Mouse (Mus musculus): ENCODE results near the gene Clec4n.
A peak's percentile ranks its signal among the peaks of the same experiment; 100 is the strongest.
"Not testable (repeated sequence)": the region's sequence is repeated elsewhere in the genome, so short reads cannot be mapped to it uniquely, and the experiment has no call there.

Clec4n gene

DNA sequence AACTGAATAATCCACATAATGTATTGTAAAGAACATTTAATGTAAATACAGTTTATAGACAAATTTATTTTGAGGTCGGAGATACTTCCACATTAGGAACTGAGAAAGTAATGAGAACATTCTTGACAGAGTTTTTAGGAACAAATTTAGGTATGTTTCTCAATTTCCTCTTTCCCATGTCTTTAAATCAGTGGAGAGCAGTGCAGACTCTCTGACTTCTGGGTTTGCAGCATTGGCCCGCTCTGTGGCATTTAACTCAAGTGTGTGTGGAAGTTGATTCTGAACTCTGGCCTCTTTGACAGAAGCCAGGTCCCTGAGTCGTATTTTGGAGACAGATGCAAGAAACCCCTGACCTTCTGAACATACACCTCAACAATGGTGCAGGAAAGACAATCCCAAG is at the start of gene Clec4n:
TSS of gene Clec4n (plus strand) at position 200 of the 400 bp plus-strand sequence.
- DNase-seq: no peak

DNA sequence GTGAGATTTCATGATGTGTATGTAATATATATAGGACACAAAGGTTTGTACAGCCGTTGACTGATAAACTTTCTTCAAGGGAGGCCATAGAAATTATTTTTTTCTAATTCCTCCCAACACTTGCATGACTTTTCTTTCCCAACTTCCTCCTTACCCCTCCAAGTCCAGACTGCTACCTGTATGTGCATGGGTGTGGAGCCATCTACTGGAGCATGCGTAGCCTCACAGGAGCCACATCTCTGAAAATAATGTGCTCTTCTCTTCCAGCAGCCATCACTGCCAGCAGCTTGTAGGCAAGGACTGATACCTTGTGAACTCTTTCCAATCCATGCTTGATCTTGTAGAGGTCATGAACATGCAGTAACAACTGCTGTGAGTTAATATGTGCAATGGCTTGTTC is 44.8 kb upstream of the Clec4n start:
- DNase-seq: peak; percentile 9

- DNase-seq: no peak
Measured at GRCm38 (mm10) chr6:123207187-123208076, 22.2 kb upstream of the Clec4n start.

- not testable (repeated sequence) for DNase-seq
Measured at GRCm38 (mm10) chr6:123208077-123208439, 21.6 kb upstream of the Clec4n start.

- DNase-seq: no peak
Measured at GRCm38 (mm10) chr6:123211726-123212125, 17.9 kb upstream of the Clec4n start.

DNA sequence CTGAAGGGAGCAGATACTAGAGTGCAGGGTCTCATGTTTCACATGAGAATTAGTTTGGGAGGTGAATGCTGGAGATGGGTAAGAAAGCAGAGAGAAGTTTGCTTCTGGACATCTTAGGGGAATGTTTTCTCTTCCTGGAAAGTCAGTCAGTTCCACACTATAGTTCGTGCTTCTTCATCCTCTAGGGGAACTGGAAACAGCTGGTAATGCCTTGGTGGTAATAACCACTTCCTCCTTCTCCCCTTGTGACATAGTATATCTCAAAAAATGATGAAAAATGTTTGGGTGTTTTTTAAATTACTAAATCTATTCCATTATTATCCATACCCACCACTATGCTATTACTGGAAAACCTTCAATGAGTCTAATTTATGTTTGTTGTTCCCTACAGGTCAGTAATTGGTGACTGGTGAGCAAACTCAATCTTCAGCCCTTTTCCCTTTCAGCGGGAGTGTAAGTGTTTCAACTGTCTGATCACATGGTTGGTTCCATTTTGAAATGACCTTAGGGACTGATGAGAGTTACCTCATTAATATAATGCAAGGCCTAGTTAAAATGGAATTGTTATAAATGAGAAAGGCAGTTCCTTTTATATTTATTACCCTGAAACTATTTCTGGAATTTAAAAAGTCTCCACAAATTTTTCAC is 2.0 kb upstream of the Clec4n start:
- DNase-seq: no peak

- no peak for DNase-seq
Measured at GRCm38 (mm10) chr6:123231149-123231548, 1.5 kb downstream of the Clec4n start.

DNA sequence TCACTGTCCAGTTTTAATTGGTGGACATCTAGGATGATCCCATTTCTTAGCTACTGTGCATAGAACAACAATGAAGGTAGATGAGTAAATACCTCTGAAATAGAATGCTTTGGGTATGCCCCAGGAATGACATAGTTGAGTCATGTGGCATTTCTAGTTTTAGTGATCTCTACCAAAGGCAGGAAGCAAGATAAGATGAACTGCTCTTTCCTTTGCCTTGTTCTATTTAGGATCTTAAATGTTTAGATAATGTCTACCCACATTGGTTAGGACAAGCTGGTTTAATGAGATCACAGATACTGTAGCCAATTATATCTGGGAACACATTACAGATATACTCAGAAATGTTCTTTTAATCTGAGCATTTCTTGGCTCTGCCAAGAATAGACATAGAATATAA is 7.9 kb downstream of the Clec4n start:
- DNase-seq: no peak

DNA sequence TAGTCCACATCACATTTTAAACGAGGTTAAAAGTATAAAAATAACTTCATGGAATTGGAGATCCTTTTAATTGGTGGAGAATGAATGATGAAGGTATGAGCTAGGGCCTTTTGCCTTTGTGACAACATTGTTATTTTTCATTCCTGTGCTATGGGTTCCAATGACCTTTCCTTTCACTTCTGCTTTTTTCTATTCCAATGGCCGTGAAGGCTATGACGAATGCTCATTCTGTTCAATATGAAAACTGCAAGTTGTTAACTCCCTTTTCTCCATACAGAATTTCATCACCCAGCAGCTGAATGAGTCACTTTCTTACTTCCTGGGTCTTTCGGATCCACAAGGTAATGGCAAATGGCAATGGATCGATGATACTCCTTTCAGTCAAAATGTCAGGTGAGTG is 14.6 kb downstream of the Clec4n start:
- DNase-seq: no peak

DNA sequence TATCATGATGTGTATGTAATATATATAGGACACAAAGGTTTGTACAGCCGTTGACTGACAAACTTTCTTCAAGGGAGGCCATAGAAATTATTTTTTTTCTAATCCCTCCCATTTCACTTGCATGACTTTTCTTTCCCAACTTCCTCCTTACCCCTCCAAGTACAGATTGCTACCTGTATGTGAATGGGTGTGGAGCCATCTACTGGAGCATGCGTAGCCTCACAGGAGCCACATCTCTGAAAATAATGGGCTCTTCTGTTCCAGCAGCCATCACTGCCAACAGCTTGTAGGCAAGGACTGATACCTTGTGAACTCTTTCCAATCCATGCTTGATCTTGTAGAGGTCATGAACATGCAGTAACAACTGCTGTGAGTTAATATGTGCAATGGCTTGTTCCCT is 19.2 kb downstream of the Clec4n start:
- DNase-seq: not testable (repeated sequence)

DNA sequence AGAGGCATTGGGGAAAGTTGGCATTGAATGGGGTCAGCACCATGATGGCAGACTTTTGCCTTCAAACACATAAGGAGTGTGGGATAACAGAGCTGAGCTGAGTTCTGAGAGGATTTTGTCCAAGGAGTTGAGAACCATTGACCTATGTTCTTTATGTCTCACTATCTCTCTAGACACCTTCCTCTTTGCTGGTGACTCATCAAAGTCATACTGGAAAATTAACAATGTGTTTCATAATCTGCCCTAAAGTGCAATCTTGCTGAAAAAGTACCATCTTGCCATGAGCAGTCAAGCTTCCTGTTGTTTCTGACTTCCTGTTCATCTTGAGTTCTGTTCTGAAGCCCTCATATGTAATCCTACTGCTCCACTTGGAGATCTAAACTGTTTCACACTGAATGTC is 23.1 kb downstream of the Clec4n start:
- no peak for DNase-seq

DNA sequence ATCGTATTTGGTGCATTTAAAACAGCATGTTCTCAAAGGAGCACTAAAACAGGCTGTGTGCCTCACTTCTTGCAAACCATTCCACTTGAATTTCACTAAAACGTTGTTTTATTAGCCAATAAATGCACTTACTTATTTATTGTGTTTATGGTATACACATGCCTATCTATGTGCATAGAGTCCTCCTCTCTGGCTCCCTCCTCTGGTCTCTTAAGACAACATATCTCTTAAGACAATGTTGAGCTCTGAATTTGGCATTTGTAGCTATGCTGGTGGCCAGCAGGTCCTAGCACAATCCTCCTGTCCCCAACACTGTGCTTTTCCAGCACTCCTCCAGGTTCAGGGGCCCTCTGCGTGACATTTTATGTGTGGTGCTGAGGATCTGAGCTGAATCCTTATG is 29.3 kb downstream of the Clec4n start:
- no peak for DNase-seq

GRCm38 (mm10) chr6:123259889-123260603 is 30.4 kb downstream of the Clec4n start:
- DNase-seq: no peak

DNA sequence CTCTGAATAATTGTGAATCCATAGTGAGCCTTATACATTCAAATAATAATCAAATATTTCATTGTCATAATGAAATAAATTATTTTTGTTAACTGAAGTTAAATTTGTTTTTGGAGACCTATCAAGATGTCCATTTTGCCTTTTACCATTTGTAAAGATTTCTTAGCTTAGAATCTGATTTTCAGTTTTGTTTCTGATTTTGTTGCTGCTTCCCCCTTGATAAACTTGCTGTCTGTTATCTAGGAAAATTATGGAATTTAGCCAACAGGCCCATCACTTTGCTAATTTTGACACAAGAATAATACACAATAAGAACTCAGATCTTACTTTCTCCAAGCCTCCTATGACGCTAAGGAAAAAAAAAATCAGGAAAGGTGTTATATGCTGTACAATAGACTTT is 31.2 kb downstream of the Clec4n start:
- DNase-seq: no peak

DNA sequence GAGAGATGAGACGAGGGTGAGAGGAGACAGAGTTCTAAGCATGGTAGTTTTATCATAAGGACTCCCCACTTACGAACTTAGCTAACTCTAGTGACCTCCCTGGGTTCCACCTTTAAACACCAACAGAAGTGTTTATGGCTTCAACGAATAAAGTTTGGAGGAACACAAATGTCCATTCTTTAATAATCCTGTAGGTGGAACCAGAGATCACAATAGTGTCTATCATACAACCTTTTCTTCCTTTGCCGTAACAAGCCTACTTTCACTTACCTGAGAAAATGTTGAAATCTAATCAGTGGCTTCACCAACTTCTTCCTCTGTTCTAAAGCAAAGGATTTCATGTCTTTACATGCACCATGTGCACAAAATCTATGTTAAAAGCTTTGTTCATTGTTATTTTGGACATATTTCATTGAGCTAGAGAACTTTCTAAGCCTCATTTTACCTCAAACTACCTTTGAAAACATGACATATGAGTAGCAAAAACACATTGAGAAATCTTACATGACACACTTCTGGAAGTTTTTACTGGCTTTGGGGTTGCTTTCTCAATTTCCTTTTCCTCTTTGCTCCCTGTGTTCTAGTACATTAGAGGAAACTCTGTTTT is 32.0 kb downstream of the Clec4n start, which contains the start of gene Clec4d:
TSS of gene Clec4d (plus strand) at position 557 of the 607 bp plus-strand sequence.
- no peak for DNase-seq

DNA sequence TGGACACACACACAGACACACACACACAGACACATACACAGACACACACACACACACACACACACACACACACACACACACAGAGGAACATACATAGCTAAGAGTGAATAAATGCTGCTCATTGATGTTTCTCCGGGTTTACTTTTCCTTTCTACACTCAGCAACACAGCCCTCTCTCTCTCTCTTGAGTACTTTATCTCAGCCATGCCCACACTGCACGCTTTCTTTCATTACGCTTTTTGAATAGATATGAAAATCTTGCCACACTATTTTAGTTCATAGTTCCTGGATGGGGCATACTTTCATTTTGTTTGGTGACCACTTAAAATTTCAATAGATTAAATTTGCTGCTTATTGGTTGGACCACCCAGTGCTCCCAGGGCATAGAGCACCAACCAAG is 34.6 kb downstream of the Clec4n start:
- no peak for DNase-seq

GRCm38 (mm10) chr6:123265809-123266208 is 36.2 kb downstream of the Clec4n start:
- DNase-seq: no peak

GRCm38 (mm10) chr6:123266945-123267344 is 37.3 kb downstream of the Clec4n start:
- no peak for DNase-seq

DNA sequence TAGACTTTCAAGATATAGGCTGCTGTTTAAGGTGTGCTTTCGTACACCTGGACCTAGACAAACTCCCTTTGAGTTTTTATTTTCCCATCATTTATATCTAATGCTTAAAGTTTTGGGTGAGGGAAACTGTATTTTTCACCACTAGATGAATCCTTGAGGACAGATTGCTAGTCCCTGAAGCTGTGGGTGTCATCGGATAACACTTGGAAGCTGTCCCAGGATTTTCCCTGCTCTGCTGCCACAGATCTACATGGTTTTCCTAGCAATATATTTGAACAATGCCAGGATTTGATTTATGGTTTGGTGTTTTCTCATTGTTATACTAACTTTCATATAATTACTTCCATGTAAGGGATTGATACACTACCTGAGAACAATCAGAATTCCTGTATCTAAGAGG is 49.8 kb downstream of the Clec4n start:
- no peak for DNase-seq

GRCm38 (mm10) chr6:123286311-123286710 is 56.7 kb downstream of the Clec4n start:
- DNase-seq: no peak

- no peak for DNase-seq
Measured at GRCm38 (mm10) chr6:123288931-123289330, 59.3 kb downstream of the Clec4n start.

- no peak for DNase-seq
Measured at GRCm38 (mm10) chr6:123289753-123290152, 60.1 kb downstream of the Clec4n start, which contains the start of gene Clec4e. TSS of gene Clec4e (minus strand) at chr6:123289870.
